ENCODE assay signal across 10 mouse cellular contexts in the genomic region with DNA sequence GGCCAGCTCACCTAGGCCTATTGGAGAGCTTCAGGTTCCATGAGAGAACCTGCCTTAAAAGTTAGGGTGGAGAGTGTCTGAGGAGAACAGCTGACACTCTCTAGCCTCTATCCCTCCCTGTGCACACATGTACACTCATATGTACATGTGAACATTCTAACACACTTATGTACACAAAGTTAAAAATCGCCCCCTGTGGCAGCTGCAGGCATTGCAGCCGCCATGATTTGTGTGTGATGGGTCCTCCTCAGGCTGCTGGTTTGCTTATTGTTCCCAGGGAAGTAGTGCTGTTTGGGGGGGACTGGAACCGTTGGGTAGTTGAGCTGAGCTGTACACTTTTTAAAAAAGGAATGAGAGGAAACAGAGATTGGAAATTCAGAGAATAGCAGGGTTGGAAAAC. TPM values are rescaled to one million over a fixed set of nuclear protein-coding genes. Genes with fewer than 3 reads are reported as not detected.
DNase-seq lines count a peak whose midpoint lies in the region; ATAC-seq and TF ChIP-seq lines count a peak whose summit lies in the region.
"Had no signal": no experiment of that assay in that cellular context is flagged by ENCODE, and none has a peak within 500 bp of the region (broad histone marks: within the 10 kb centered on the region; RNA-seq: fewer than 3 reads in every experiment).

No protein-coding gene starts in this region.

- TF ChIP-seq POLR2A in testis, adult 2 months (IDR thresholded peaks at IDR 0.05; ENCODE audit: control insufficient read depth, low read depth, low read length) = no peak

- H3K27me3 ChIP-seq in forebrain, embryonic 14.5 days (replicated peaks; ENCODE audit: control insufficient read depth, insufficient read depth, low read length) = no peaks in the 10 kb centered on the region
- no peaks in the 10 kb centered on the region for H3K27me3 ChIP-seq in forebrain, embryonic 16.5 days (replicated peaks; ENCODE audit: control insufficient read depth, insufficient read depth, low read length)
- no peaks in the 10 kb centered on the region for H3K27me3 ChIP-seq in testis, adult 2 months (ENCODE audit: control insufficient read depth, insufficient read depth, low read length)
- H3K27me3 ChIP-seq in kidney, embryonic 14.5 days (ENCODE audit: control insufficient read depth, insufficient read depth, low read length) = no peaks in the 10 kb centered on the region
- H3K27me3 ChIP-seq in lung, postnatal 0 days (replicated peaks; ENCODE audit: insufficient read depth, low read length) = no peaks in the 10 kb centered on the region
- no peaks in the 10 kb centered on the region for H3K27me3 ChIP-seq in splenic B cell, adult 2 months (ENCODE audit: control insufficient read depth, insufficient read depth, low read length, poor library complexity, severe bottlenecking)
- H3K27me3 ChIP-seq: heart, embryonic 13.5 days had no signal

- TF ChIP-seq EP300 in lung, postnatal 0 days (IDR thresholded peaks at IDR 0.05) = no peak

- H3K4me1 ChIP-seq in forebrain, embryonic 14.5 days (ENCODE audit: control insufficient read depth, insufficient read depth, low read length) = no peaks in the 10 kb centered on the region
- H3K4me1 ChIP-seq in forebrain, embryonic 16.5 days (replicated peaks; ENCODE audit: control insufficient read depth, insufficient read depth, low read length) = no peaks in the 10 kb centered on the region
- H3K4me1 ChIP-seq in testis, adult 2 months (ENCODE audit: control insufficient read depth, insufficient read depth, low read length) = no peaks in the 10 kb centered on the region; the same call in 1 of the 2 replicates
- H3K4me1 ChIP-seq in kidney, embryonic 14.5 days (ENCODE audit: control insufficient read depth, insufficient read depth, low read length) = no peaks in the 10 kb centered on the region
- H3K4me1 ChIP-seq in lung, postnatal 0 days (ENCODE audit: insufficient read depth, low read depth, low read length) = no peaks in the 10 kb centered on the region
- H3K4me1 ChIP-seq: heart, embryonic 13.5 days; megakaryocyte, embryonic 14.5 days had no signal

- H3K9me3 ChIP-seq in forebrain, embryonic 14.5 days (replicated peaks; ENCODE audit: control insufficient read depth, low read length) = no peaks in the 10 kb centered on the region
- H3K9me3 ChIP-seq in forebrain, embryonic 16.5 days (ENCODE audit: control insufficient read depth, low read length) = no peaks in the 10 kb centered on the region
- H3K9me3 ChIP-seq in kidney, embryonic 14.5 days (ENCODE audit: control insufficient read depth, low read length) = no peaks in the 10 kb centered on the region
- no peaks in the 10 kb centered on the region for H3K9me3 ChIP-seq in lung, postnatal 0 days (ENCODE audit: low read length)

- no peaks in the 10 kb centered on the region for H3K36me3 ChIP-seq in forebrain, embryonic 14.5 days (ENCODE audit: control insufficient read depth, insufficient read depth, low read length)
- H3K36me3 ChIP-seq in forebrain, embryonic 16.5 days (ENCODE audit: control insufficient read depth, insufficient read depth) = no peaks in the 10 kb centered on the region
- H3K36me3 ChIP-seq in testis, adult 2 months (ENCODE audit: control insufficient read depth, insufficient read depth, low read length) = no peaks in the 10 kb centered on the region
- no peaks in the 10 kb centered on the region for H3K36me3 ChIP-seq in kidney, embryonic 14.5 days (ENCODE audit: control insufficient read depth, insufficient read depth, low read length)
- no peaks in the 10 kb centered on the region for H3K36me3 ChIP-seq in lung, postnatal 0 days (ENCODE audit: insufficient read depth, low read length)
- no peaks in the 10 kb centered on the region for H3K36me3 ChIP-seq in splenic B cell, adult 2 months (ENCODE audit: control insufficient read depth, insufficient read depth, low read length, poor library complexity, severe bottlenecking)
- H3K36me3 ChIP-seq: heart, embryonic 13.5 days had no signal

- no peak overlapping the region for H3K9ac ChIP-seq in forebrain, embryonic 14.5 days (ENCODE audit: low read length)
- H3K9ac ChIP-seq in forebrain, embryonic 16.5 days (replicated peaks; ENCODE audit: low read depth, low read length) = no peak overlapping the region
- H3K9ac ChIP-seq in kidney, embryonic 14.5 days (ENCODE audit: low read depth, low read length) = no peak overlapping the region
- no peak overlapping the region for H3K9ac ChIP-seq in lung, postnatal 0 days (replicated peaks; ENCODE audit: low read depth)
- H3K9ac ChIP-seq: heart, embryonic 13.5 days had no signal

- TF ChIP-seq CTCF in testis, adult 2 months (IDR thresholded peaks at IDR 0.05; ENCODE audit: control insufficient read depth, insufficient read depth, insufficient replicate concordance, low read depth, low read length) = peak; percentile 64; the same call in 1 of the 2 replicates
- TF ChIP-seq CTCF in lung, postnatal 0 days (IDR thresholded peaks at IDR 0.05) = peak; percentile 75

- peak; percentile 74 for DNase-seq in forebrain, embryonic 14.5 days (ENCODE audit: low spot score)
- no peak for DNase-seq in testis, postnatal 14 days (ENCODE audit: low spot score)
- DNase-seq in lung, postnatal 0 days (ENCODE audit: low spot score) = peak; percentile 39
- peak; percentile 57 for DNase-seq in splenic B cell, adult 2 months (ENCODE audit: low read depth, low spot score)

- no peak overlapping the region for H3K27ac ChIP-seq in forebrain, embryonic 14.5 days (ENCODE audit: low read depth, low read length)
- no peak overlapping the region for H3K27ac ChIP-seq in forebrain, embryonic 16.5 days (ENCODE audit: low read length)
- no peak overlapping the region for H3K27ac ChIP-seq in testis, adult 2 months (ENCODE audit: control insufficient read depth, insufficient read depth, low read depth, low read length)
- H3K27ac ChIP-seq in kidney, embryonic 14.5 days (ENCODE audit: low read depth, low read length) = no peak overlapping the region
- H3K27ac ChIP-seq in lung, postnatal 0 days (ENCODE audit: low read length) = no peak overlapping the region
- H3K27ac ChIP-seq: heart, embryonic 13.5 days had no signal

- no peak overlapping the region for H3K4me3 ChIP-seq in forebrain, embryonic 14.5 days (ENCODE audit: low read depth, low read length)
- no peak overlapping the region for H3K4me3 ChIP-seq in forebrain, embryonic 16.5 days (replicated peaks; ENCODE audit: low read length)
- no peak overlapping the region for H3K4me3 ChIP-seq in testis, adult 2 months (ENCODE audit: control insufficient read depth, low read depth, low read length)
- no peak overlapping the region for H3K4me3 ChIP-seq in kidney, embryonic 14.5 days (ENCODE audit: low read length)
- no peak overlapping the region for H3K4me3 ChIP-seq in lung, postnatal 0 days (ENCODE audit: low read depth, low read length)
- H3K4me3 ChIP-seq: heart, embryonic 13.5 days; megakaryocyte, embryonic 14.5 days had no signal

- WGBS in forebrain, embryonic 14.5 days = 9% methylated on average over 3 of the region's 3 CpGs
- 8% methylated on average over 3 of the region's 3 CpGs for WGBS in forebrain, embryonic 16.5 days
- 14% methylated on average over 3 of the region's 3 CpGs for WGBS in kidney, embryonic 14.5 days
- 15% methylated on average over 3 of the region's 3 CpGs for WGBS in lung, postnatal 0 days

- no peak overlapping the region for H3K4me2 ChIP-seq in forebrain, embryonic 14.5 days (ENCODE audit: low read length)
- H3K4me2 ChIP-seq in forebrain, embryonic 16.5 days (ENCODE audit: low read length) = no peak overlapping the region
- H3K4me2 ChIP-seq in kidney, embryonic 14.5 days (replicated peaks; ENCODE audit: low read depth, low read length) = no peak overlapping the region
- no peak overlapping the region for H3K4me2 ChIP-seq in lung, postnatal 0 days (replicated peaks; ENCODE audit: low read depth, low read length)
- H3K4me2 ChIP-seq: heart, embryonic 13.5 days had no signal

- 0 out of 2 replicates have a peak, but pooled peaks have one; percentile 26 for ATAC-seq in forebrain, embryonic 14.5 days
- ATAC-seq in forebrain, embryonic 16.5 days = no peak
- ATAC-seq in common myeloid progenitor, adult 5-6 weeks (replicated peaks; ENCODE audit: low read depth, poor library complexity, severe bottlenecking) = peak; percentile 71
- ATAC-seq in kidney, embryonic 14.5 days (ENCODE audit: low FRiP score, low TSS enrichment) = peak; percentile 16; the same call in 1 of the 2 replicates
- ATAC-seq in lung, postnatal 0 days = no peak

RNA-seq across cellular contexts. Expression of a gene that starts 14.1 kb away (rescaled TPM):
- 0.69 and 2.1 TPM in 2 replicates for polyA plus RNA-seq in forebrain, embryonic 14.5 days (2014; fragmentation: Nextera tagmentation; extraction: Ambion mirVana)
- 3.4 and 4.5 TPM in 2 replicates for polyA plus RNA-seq in forebrain, embryonic 16.5 days (2015; fragmentation: Nextera tagmentation; extraction: Ambion mirVana)
- polyA plus RNA-seq in testis, adult 2 months (2012; rRNA removed) = 3.0 and 3.2 TPM in 2 replicates
- total RNA-seq in common myeloid progenitor, adult 5-6 weeks (2017) = not detected in 2 replicates
- 2.4 and 2.8 TPM in 2 replicates for polyA plus RNA-seq in kidney, embryonic 14.5 days (2014; fragmentation: Nextera tagmentation; extraction: Ambion mirVana)
- 28.4 and 29.4 TPM in 2 replicates for polyA plus RNA-seq in lung, postnatal 0 days (2015; fragmentation: Nextera tagmentation; extraction: Ambion mirVana)

Comparison
In these comparisons a context has a peak if more than half of its experiments do, and no peak if none do; other contexts are left out.
1. ATAC-seq: peak in forebrain, embryonic 14.5 days (single experiment), common myeloid progenitor, adult 5-6 weeks (single experiment) and kidney, embryonic 14.5 days (single experiment); none in forebrain, embryonic 16.5 days (single experiment) and lung, postnatal 0 days (single experiment).